Mouse (Mus musculus): ENCODE measurements around the gene Rint1.
A peak's percentile ranks its signal among the peaks of the same experiment; 100 is the strongest.
"Not testable (repeated sequence)": the region's sequence is repeated elsewhere in the genome, so short reads cannot be mapped to it uniquely, and the experiment has no call there.

Rint1 gene

GRCm38 (mm10) chr5:23826321-23827004, 39.0 kb downstream of the Rint1 start:
- DNase-seq (ENCODE audit: low spot score in 2 of 2), result peak; percentile 52 to 63

- DNase-seq (ENCODE audit: low spot score in 2 of 2), result peak in 1 of 2 experiments; percentile 56
Measured at GRCm38 (mm10) chr5:23830897-23831752, 43.6 kb downstream of the Rint1 start.

GRCm38 (mm10) chr5:23835691-23836090, 48.2 kb downstream of the Rint1 start:
- DNase-seq (ENCODE audit: low spot score in 2 of 2), result not testable (repeated sequence)

- no peak for DNase-seq (ENCODE audit: low spot score in 2 of 2)
Measured at GRCm38 (mm10) chr5:23838158-23838557, 50.6 kb downstream of the Rint1 start.

- peak; percentile 91 to 96 for DNase-seq (ENCODE audit: low spot score in 2 of 2)
Measured at GRCm38 (mm10) chr5:23843674-23844530, 56.4 kb downstream of the Rint1 start, which contains the start of gene Tomm7. Tomm7 (minus strand) TSS chr5:23844161.

- peak in 1 of 2 experiments; percentile 24 for DNase-seq (ENCODE audit: low spot score in 2 of 2)
Measured at GRCm38 (mm10) chr5:23844531-23844841, 57.0 kb downstream of the Rint1 start.

GRCm38 (mm10) chr5:23845141-23845540, 57.6 kb downstream of the Rint1 start:
- DNase-seq (ENCODE audit: low spot score in 2 of 2), result no peak

- peak; percentile 95 to 96 for DNase-seq (ENCODE audit: low spot score in 2 of 2)
Measured at GRCm38 (mm10) chr5:23850345-23851159, 63.0 kb downstream of the Rint1 start.

- DNase-seq (ENCODE audit: low spot score in 2 of 2), result not testable (repeated sequence)
Measured at GRCm38 (mm10) chr5:23851160-23851555, 63.6 kb downstream of the Rint1 start.

- DNase-seq (ENCODE audit: low spot score in 2 of 2), result peak in 1 of 2 experiments; percentile 25
Measured at GRCm38 (mm10) chr5:23852916-23853315, 65.4 kb downstream of the Rint1 start.

GRCm38 (mm10) chr5:23855484-23855883, 68.0 kb downstream of the Rint1 start:
- DNase-seq (ENCODE audit: low spot score in 2 of 2), result no peak

- no peak for DNase-seq (ENCODE audit: low spot score in 2 of 2)
Measured at GRCm38 (mm10) chr5:23856164-23856563, 68.7 kb downstream of the Rint1 start.

- DNase-seq (ENCODE audit: low spot score in 2 of 2), result no peak
Measured at GRCm38 (mm10) chr5:23857189-23857588, 69.7 kb downstream of the Rint1 start.

GRCm38 (mm10) chr5:23858001-23858400, 70.5 kb downstream of the Rint1 start:
- no peak for DNase-seq (ENCODE audit: low spot score in 2 of 2)

GRCm38 (mm10) chr5:23858643-23859042, 71.1 kb downstream of the Rint1 start:
- DNase-seq (ENCODE audit: low spot score in 2 of 2), result no peak

- no peak for DNase-seq (ENCODE audit: low spot score in 2 of 2)
Measured at GRCm38 (mm10) chr5:23859087-23859718, 71.7 kb downstream of the Rint1 start.

GRCm38 (mm10) chr5:23859896-23860295, 72.4 kb downstream of the Rint1 start:
- no peak for DNase-seq (ENCODE audit: low spot score in 2 of 2)

- no peak for DNase-seq (ENCODE audit: low spot score in 2 of 2)
Measured at GRCm38 (mm10) chr5:23861721-23862120, 74.2 kb downstream of the Rint1 start.

- no peak for DNase-seq (ENCODE audit: low spot score in 2 of 2)
Measured at GRCm38 (mm10) chr5:23862291-23862690, 74.8 kb downstream of the Rint1 start.

- DNase-seq (ENCODE audit: low spot score in 2 of 2), result no peak
Measured at GRCm38 (mm10) chr5:23863166-23864053, 75.9 kb downstream of the Rint1 start.
